Mouse (Mus musculus): ENCODE results near the gene Krtap6-2.

DNA sequence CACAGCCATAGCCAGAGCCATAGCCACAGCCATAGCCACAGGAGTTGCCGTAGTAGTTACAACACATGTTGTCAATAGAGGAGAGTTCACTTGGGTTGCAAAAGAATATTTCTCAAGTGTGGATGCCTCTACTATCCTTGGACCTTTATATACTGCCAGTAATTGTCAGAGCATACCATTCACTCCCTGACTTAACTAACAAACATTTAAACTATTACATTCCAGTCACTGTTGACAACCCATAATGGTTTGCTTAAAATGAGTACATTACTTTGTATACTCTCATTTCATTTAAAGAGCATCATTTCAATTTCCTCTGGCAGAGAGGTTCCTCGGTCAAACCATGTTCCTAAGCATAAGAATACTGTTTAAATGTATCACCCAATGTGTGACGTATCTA, at the start of gene Krtap6-2:
- no peak for TF ChIP-seq POLR2A (IDR thresholded peaks at IDR 0.05; ENCODE audit: control insufficient read depth, extremely low read depth, insufficient read depth, low read length, poor library complexity)
- TF ChIP-seq CTCF (IDR thresholded peaks at IDR 0.05; ENCODE audit: borderline replicate concordance, control insufficient read depth, extremely low read depth, insufficient read depth, low read length, poor library complexity) = no peak

Data from thymus, adult 2 months (tissue).